Mouse (Mus musculus) testis, adult 2 months (tissue): ENCODE measurements around the gene Lhx5. TPM values are rescaled to one million over a fixed set of nuclear protein-coding genes. Genes with fewer than 3 reads are reported as not detected.

Experiments used
- H3K27ac ChIP-seq: fragments of 200-500 bp; 2 replicates; pipeline ENCODE4 v1.5.1; 2012; ENCODE audit warnings: low read depth, low read length; ENCODE audit not compliant: control insufficient read depth, insufficient read depth
- H3K27me3 ChIP-seq: fragments of 200-500 bp; 2 replicates; pipeline ENCODE4 v1.6.1; 2012; ENCODE audit warnings: mild to moderate bottlenecking, low read length, moderate library complexity; ENCODE audit not compliant: control insufficient read depth, insufficient read depth
- H3K36me3 ChIP-seq: fragments of 200-500 bp; 2 replicates; pipeline ENCODE4 v1.6.1; 2012; ENCODE audit warnings: mild to moderate bottlenecking, low read length; ENCODE audit not compliant: control insufficient read depth, insufficient read depth
- H3K4me1 ChIP-seq: fragments of 200-500 bp; 2 replicates; pipeline ENCODE4 v1.6.1; 2012; ENCODE audit warnings: low read length; ENCODE audit not compliant: control insufficient read depth, insufficient read depth
- H3K4me3 ChIP-seq: fragments of 200-500 bp; 2 replicates; pipeline ENCODE4 v1.5.1; 2012; ENCODE audit warnings: low read depth, mild to moderate bottlenecking, low read length, moderate library complexity, mixed read lengths; ENCODE audit not compliant: control insufficient read depth
- CTCF ChIP-seq: fragments of 200-500 bp; IDR thresholded peaks from 2 replicates; pipeline ENCODE4 v1.5.1; 2012; ENCODE audit warnings: low read depth, mild to moderate bottlenecking, inconsistent platforms, low read length, moderate library complexity; ENCODE audit not compliant: control insufficient read depth, insufficient read depth, insufficient replicate concordance
- POLR2A ChIP-seq: fragments of 200-500 bp; IDR thresholded peaks from 2 replicates; pipeline ENCODE4 v1.6.1; 2012; ENCODE audit warnings: low read depth, mild to moderate bottlenecking, inconsistent platforms, low read length, moderate library complexity; ENCODE audit not compliant: control insufficient read depth
- polyA plus RNA-seq: library from polyadenylated mRNA; depleted of rRNA; stranded (reverse); fragments of >200 nt; gene quantifications from 2 replicates; pipeline ENCODE4 v1.2.3, GENCODE M21; 2012

Gene Lhx5
- polyA plus RNA-seq, 1 experiment = 0.14 TPM

GRCm38 (mm10) chr5:120467026-120467425, 35.5 kb downstream of the Lhx5 start:
- Histone ChIP-seq H3K27ac (no peak overlapping the region; the same call in 1 of the 2 replicates), H3K4me3 (no peak overlapping the region; the same call in 1 of the 2 replicates), H3K27me3 (no peaks in the 10 kb centered on the region), H3K4me1 (no peaks in the 10 kb centered on the region), H3K36me3 (no peaks in the 10 kb centered on the region)
- TF ChIP-seq POLR2A (peak; percentile 29; the same call in 1 of the 2 replicates), CTCF (no peak)

DNA sequence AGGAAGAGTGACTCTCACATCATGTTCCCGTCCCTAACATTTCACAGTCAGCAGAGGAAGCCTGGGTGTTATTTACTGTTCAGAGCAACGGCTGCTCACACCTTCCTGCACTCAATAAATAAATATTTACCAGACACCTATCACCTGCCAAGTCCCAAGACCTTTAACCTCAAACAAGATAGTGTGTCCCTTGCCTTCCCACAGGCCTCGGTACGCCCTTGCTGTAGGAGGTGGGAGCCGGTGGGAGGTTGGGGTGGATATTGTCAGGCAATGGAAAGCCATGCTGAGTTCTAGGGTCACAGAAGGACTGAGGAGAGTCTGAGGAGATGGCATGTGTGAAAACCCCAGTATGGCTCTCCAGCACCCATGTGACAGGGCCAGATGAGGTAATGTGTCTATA, 36.8 kb downstream of the Lhx5 start:
- H3K27ac ChIP-seq = no peak overlapping the region
- no peaks in the 10 kb centered on the region for H3K27me3 ChIP-seq
- no peaks in the 10 kb centered on the region for H3K36me3 ChIP-seq
- H3K4me1 ChIP-seq = no peaks in the 10 kb centered on the region
- TF ChIP-seq POLR2A (no peak), CTCF (no peak)
- no peak overlapping the region for H3K4me3 ChIP-seq

DNA sequence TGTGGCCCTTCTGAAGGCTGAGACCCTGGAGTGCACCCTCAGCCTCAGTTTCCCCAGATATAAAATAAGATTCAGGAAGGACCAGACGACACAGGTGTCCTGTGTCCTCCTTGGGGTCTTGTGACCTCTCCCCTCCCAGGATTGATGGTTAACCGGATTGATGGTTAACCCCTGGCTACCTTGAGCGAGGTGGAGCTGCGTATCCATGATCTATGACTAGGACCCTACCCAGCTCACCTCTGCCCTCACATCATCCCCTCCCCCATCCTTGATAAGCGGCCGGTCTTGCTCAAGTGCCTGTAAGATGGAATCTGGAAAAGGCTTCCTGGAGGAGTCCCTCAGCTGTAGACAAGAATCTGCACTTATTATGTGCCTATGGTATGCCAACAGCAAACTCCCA, 37.3 kb downstream of the Lhx5 start:
- Histone ChIP-seq H3K27ac (no peak overlapping the region), H3K4me1 (no peaks in the 10 kb centered on the region), H3K36me3 (no peaks in the 10 kb centered on the region), H3K27me3 (no peaks in the 10 kb centered on the region), H3K4me3 (no peak overlapping the region)
- TF ChIP-seq POLR2A = no peak
- no peak for TF ChIP-seq CTCF

- no peaks in the 10 kb centered on the region for H3K27me3 ChIP-seq
- no peaks in the 10 kb centered on the region for H3K36me3 ChIP-seq
- peaks cover 4% of the 10 kb centered on the region; the same call in 1 of the 2 replicates for H3K4me1 ChIP-seq
- H3K4me3 ChIP-seq = no peak overlapping the region
- TF ChIP-seq POLR2A = no peak
- no peak for TF ChIP-seq CTCF
- H3K27ac ChIP-seq = no peak overlapping the region
Measured at GRCm38 (mm10) chr5:120471538-120471937, 40.0 kb downstream of the Lhx5 start.

GRCm38 (mm10) chr5:120472770-120473169, 41.3 kb downstream of the Lhx5 start, which contains the start of gene Sdsl:
Gene Sdsl (minus strand): TSS chr5:120472810.
- Histone ChIP-seq H3K4me3 (no peak within 1 kb of the TSS), H3K27me3 (no peaks in the 10 kb centered on the region; the same call in 1 of the 2 replicates), H3K27ac (no peak within 1 kb of the TSS), H3K36me3 (no peaks in the 10 kb centered on the region), H3K4me1 (peaks cover 5% of the 10 kb centered on the region; the same call in 1 of the 2 replicates)
- TF ChIP-seq CTCF (no peak), POLR2A (no peak)

- H3K27me3 ChIP-seq = no peaks in the 10 kb centered on the region; the same call in 1 of the 2 replicates
- H3K4me3 ChIP-seq = no peak overlapping the region
- TF ChIP-seq POLR2A (no peak), CTCF (no peak)
- peaks cover 5% of the 10 kb centered on the region; the same call in 1 of the 2 replicates for H3K4me1 ChIP-seq
- H3K27ac ChIP-seq = no peak overlapping the region
- no peaks in the 10 kb centered on the region for H3K36me3 ChIP-seq
Measured at GRCm38 (mm10) chr5:120473361-120473760, 41.9 kb downstream of the Lhx5 start.

DNA sequence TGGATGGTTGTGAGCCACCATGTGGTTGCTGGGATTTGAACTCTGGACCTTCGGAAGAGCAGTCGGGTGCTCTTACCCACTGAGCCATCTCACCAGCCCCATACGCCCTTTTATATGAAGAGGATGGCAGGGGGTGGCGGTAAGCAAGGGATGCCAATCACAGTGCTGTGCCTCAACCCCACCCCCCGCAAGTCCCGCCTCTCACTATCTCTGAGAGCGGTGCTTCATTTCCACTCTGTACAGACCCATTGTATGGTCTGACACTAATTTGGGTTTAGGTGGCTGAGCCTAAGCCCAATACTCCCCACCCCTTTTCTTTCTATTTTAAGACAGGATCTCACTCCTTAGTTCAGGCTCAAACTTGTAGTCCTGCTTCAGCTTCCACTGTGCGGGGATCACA, 44.4 kb downstream of the Lhx5 start:
- Histone ChIP-seq H3K4me1 (peaks cover 5% of the 10 kb centered on the region; the same call in 1 of the 2 replicates), H3K27me3 (no peaks in the 10 kb centered on the region; the same call in 1 of the 2 replicates), H3K27ac (no peak overlapping the region), H3K36me3 (no peaks in the 10 kb centered on the region), H3K4me3 (no peak overlapping the region)
- no peak for TF ChIP-seq CTCF
- TF ChIP-seq POLR2A = no peak

- no peak for TF ChIP-seq POLR2A
- no peak for TF ChIP-seq CTCF
- H3K4me3 ChIP-seq = no peak within 1 kb of the TSS
- peaks cover 5% of the 10 kb centered on the region; the same call in 1 of the 2 replicates for H3K4me1 ChIP-seq
- H3K27me3 ChIP-seq = no peaks in the 10 kb centered on the region; the same call in 1 of the 2 replicates
- no peaks in the 10 kb centered on the region for H3K36me3 ChIP-seq
- H3K27ac ChIP-seq = no peak within 1 kb of the TSS
Measured at GRCm38 (mm10) chr5:120476296-120476695, 44.8 kb downstream of the Lhx5 start, which contains the start of gene Sds. Gene Sds (plus strand): TSS chr5:120476526.
